8 mouse cellular contexts compared by ENCODE assay signal in the genomic region with DNA sequence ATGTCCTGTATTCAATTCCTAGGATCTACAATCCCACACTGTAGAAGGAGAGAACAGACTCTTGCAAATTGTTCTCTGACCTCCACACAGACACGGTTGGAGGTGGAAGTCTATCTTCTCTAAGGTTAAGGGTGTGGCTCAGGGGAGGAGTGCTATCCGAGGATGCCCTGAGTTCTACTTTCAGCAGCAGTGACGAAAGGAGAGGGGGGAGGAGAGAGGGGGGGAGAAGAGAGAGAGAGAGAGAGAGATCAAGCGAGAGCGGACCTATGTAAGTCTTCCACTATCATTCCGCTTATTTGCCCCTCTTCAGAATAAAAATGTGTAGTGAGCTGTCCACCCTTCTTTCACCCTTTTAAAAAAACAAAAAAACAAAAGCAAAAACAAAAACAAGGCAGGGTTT. TPM values are rescaled to one million over a fixed set of nuclear protein-coding genes. Genes with fewer than 3 reads are reported as not detected.
A peak's percentile ranks its signal among the peaks of the same experiment; 100 is the strongest.
DNase-seq lines count a peak whose midpoint lies in the region; ATAC-seq and TF ChIP-seq lines count a peak whose summit lies in the region.

No protein-coding gene starts in this region.

- H3K9me3 ChIP-seq in kidney, embryonic 15.5 days (replicated peaks): no peaks in the 10 kb centered on the region
- no peaks in the 10 kb centered on the region for H3K9me3 ChIP-seq in midbrain, embryonic 15.5 days

- H3K4me3 ChIP-seq in kidney, embryonic 15.5 days (replicated peaks): peak overlapping the region; percentile 77
- H3K4me3 ChIP-seq in midbrain, embryonic 15.5 days: peak overlapping the region; percentile 79
- H3K4me3 ChIP-seq in thymus, adult 2 months (ENCODE audit: control insufficient read depth, insufficient read depth, low read length): no peak overlapping the region; the same call in 1 of the 2 replicates

- H3K27me3 ChIP-seq in kidney, embryonic 15.5 days: peaks cover 9% of the 10 kb centered on the region; the same call in 1 of the 2 replicates
- H3K27me3 ChIP-seq in midbrain, embryonic 15.5 days (replicated peaks): peaks cover 7% of the 10 kb centered on the region; the same call in 1 of the 2 replicates
- no peaks in the 10 kb centered on the region; the same call in 1 of the 2 replicates for H3K27me3 ChIP-seq in thymus, adult 2 months (ENCODE audit: control insufficient read depth, insufficient read depth, low read length)

- H3K4me2 ChIP-seq in kidney, embryonic 15.5 days: peak overlapping the region; percentile 72
- H3K4me2 ChIP-seq in midbrain, embryonic 15.5 days: peak overlapping the region; percentile 51

- no peak overlapping the region for H3K9ac ChIP-seq in kidney, embryonic 15.5 days
- 0 out of 2 replicates have a peak overlapping the region, but pooled peaks have one; percentile 24 for H3K9ac ChIP-seq in midbrain, embryonic 15.5 days

- no peak for TF ChIP-seq POLR2A in thymus, adult 2 months (IDR thresholded peaks at IDR 0.05; ENCODE audit: control insufficient read depth, extremely low read depth, insufficient read depth, low read length, poor library complexity)

- no peaks in the 10 kb centered on the region for H3K36me3 ChIP-seq in kidney, embryonic 15.5 days
- H3K36me3 ChIP-seq in midbrain, embryonic 15.5 days (replicated peaks): no peaks in the 10 kb centered on the region
- H3K36me3 ChIP-seq in thymus, adult 2 months (ENCODE audit: control insufficient read depth, insufficient read depth, low read length): no peaks in the 10 kb centered on the region

- DNase-seq in kidney, postnatal 25 days: no peak
- peak; percentile 59 for DNase-seq in c-Kit-positive CD71-positive TER-119-negative erythroid progenitor cells, embryonic 14.5 days (ENCODE audit: low read depth)
- peak; percentile 80 for DNase-seq in induced T-regulatory cell, adult 2 months (ENCODE audit: low read depth)
- DNase-seq in adrenal gland, postnatal 25 days: no peak
- DNase-seq in thymus, adult 2 months: no peak
- DNase-seq in cerebellum, adult 11-12 months: no peak

- peaks cover 39% of the 10 kb centered on the region for H3K4me1 ChIP-seq in kidney, embryonic 15.5 days
- H3K4me1 ChIP-seq in midbrain, embryonic 15.5 days: peaks cover 22% of the 10 kb centered on the region
- H3K4me1 ChIP-seq in thymus, adult 2 months (replicated peaks; ENCODE audit: control insufficient read depth, insufficient read depth, low read length): peaks cover 14% of the 10 kb centered on the region

- TF ChIP-seq CTCF in thymus, adult 2 months (IDR thresholded peaks at IDR 0.05; ENCODE audit: borderline replicate concordance, control insufficient read depth, extremely low read depth, insufficient read depth, low read length, poor library complexity): no peak

- ATAC-seq in kidney, embryonic 15.5 days (replicated peaks; ENCODE audit: low FRiP score): no peak
- ATAC-seq in midbrain, embryonic 15.5 days (replicated peaks): peak; percentile 3; the same call in 1 of the 2 replicates

- peak overlapping the region; percentile 85; the same call in 1 of the 2 replicates for H3K27ac ChIP-seq in kidney, embryonic 15.5 days
- peak overlapping the region; percentile 93 for H3K27ac ChIP-seq in midbrain, embryonic 15.5 days
- H3K27ac ChIP-seq in thymus, adult 2 months (ENCODE audit: control insufficient read depth, insufficient read depth, low read length): no peak overlapping the region

- WGBS in kidney, embryonic 15.5 days: 47% methylated on average over 6 of the region's 6 CpGs
- 46% methylated on average over 6 of the region's 6 CpGs for WGBS in midbrain, embryonic 15.5 days
- 13% methylated on average over 6 of the region's 6 CpGs for WGBS in thymus, adult 2 months

RNA-seq across cellular contexts. Expression of a gene that starts 8.2 kb away (rescaled TPM):
- 23.8 and 27.6 TPM in 2 replicates for polyA plus RNA-seq in kidney, embryonic 15.5 days (2015; fragmentation: Nextera tagmentation; extraction: Ambion mirVana)
- 33.6 and 40.1 TPM in 2 replicates for polyA plus RNA-seq in midbrain, embryonic 15.5 days (2015; fragmentation: Nextera tagmentation; extraction: Ambion mirVana)
- 40.4 and 68.2 TPM in 2 replicates for total RNA-seq in adrenal gland, postnatal 25 days (2021)
- 26.2 and 29.5 TPM in 2 replicates for polyA plus RNA-seq in thymus, adult 2 months (2012; rRNA removed)

RNA-seq across cellular contexts. Expression of a gene that starts 22.3 kb away (rescaled TPM):
- polyA plus RNA-seq in kidney, embryonic 15.5 days (2015; fragmentation: Nextera tagmentation; extraction: Ambion mirVana): not detected in 2 replicates
- 0.17 and 0.22 TPM in 2 replicates for polyA plus RNA-seq in midbrain, embryonic 15.5 days (2015; fragmentation: Nextera tagmentation; extraction: Ambion mirVana)
- not detected in 2 replicates for total RNA-seq in adrenal gland, postnatal 25 days (2021)
- 0.08 TPM in 1 of 2 replicates, not detected in the other for polyA plus RNA-seq in thymus, adult 2 months (2012; rRNA removed)

Comparison
In these comparisons a context has a peak if more than half of its experiments do, and no peak if none do; other contexts are left out.
1. DNase-seq: peak in c-Kit-positive CD71-positive TER-119-negative erythroid progenitor cells, embryonic 14.5 days (single experiment) and induced T-regulatory cell, adult 2 months (single experiment); none in kidney, postnatal 25 days (0 of 2), adrenal gland, postnatal 25 days (single experiment), thymus, adult 2 months (single experiment) and cerebellum, adult 11-12 months (single experiment).